Mouse (Mus musculus) MN1 (cell line): Measurements from ENCODE around the gene Spef2.
"Not testable (repeated sequence)": the region's sequence is repeated elsewhere in the genome, so short reads cannot be mapped to it uniquely, and the experiment has no call there.

ENCODE experiments used
- DNase-seq: peaks from one replicate; pipeline ENCODE4 v3.0.0-alpha.2; 2016; ENCODE audit warnings: low spot score

Spef2 gene

GRCm38 (mm10) chr15:9748359-9749102, at the start of gene Spef2:
TSS of gene Spef2 (minus strand) at chr15:9748868.
- DNase-seq: no peak

- no peak for DNase-seq
Measured at GRCm38 (mm10) chr15:9794131-9794530, 45.5 kb upstream of the Spef2 start.

- DNase-seq: no peak
Measured at GRCm38 (mm10) chr15:9788245-9789030, 39.8 kb upstream of the Spef2 start.

- not testable (repeated sequence) for DNase-seq
Measured at GRCm38 (mm10) chr15:9774222-9775142, 25.8 kb upstream of the Spef2 start.

- DNase-seq: no peak
Measured at GRCm38 (mm10) chr15:9768184-9768918, 19.7 kb upstream of the Spef2 start.

- no peak for DNase-seq
Measured at GRCm38 (mm10) chr15:9767034-9767433, 18.4 kb upstream of the Spef2 start.

- no peak for DNase-seq
Measured at GRCm38 (mm10) chr15:9750966-9751365, 2.3 kb upstream of the Spef2 start.

GRCm38 (mm10) chr15:9747410-9748104, 1.1 kb downstream of the Spef2 start:
- no peak for DNase-seq

GRCm38 (mm10) chr15:9742172-9742571, 6.5 kb downstream of the Spef2 start:
- DNase-seq: no peak

- DNase-seq: no peak
Measured at GRCm38 (mm10) chr15:9714574-9715458, 33.9 kb downstream of the Spef2 start.

- DNase-seq: no peak
Measured at GRCm38 (mm10) chr15:9713707-9714106, 35.0 kb downstream of the Spef2 start.

- DNase-seq: no peak
Measured at GRCm38 (mm10) chr15:9710330-9710729, 38.3 kb downstream of the Spef2 start.

GRCm38 (mm10) chr15:9705830-9706450, 42.7 kb downstream of the Spef2 start:
- DNase-seq: no peak

GRCm38 (mm10) chr15:9701845-9702244, 46.8 kb downstream of the Spef2 start:
- DNase-seq: no peak

- DNase-seq: no peak
Measured at GRCm38 (mm10) chr15:9691721-9692120, 56.9 kb downstream of the Spef2 start.

- no peak for DNase-seq
Measured at GRCm38 (mm10) chr15:9690845-9691244, 57.8 kb downstream of the Spef2 start.

GRCm38 (mm10) chr15:9690436-9690835, 58.2 kb downstream of the Spef2 start:
- DNase-seq: no peak

- DNase-seq: no peak
Measured at GRCm38 (mm10) chr15:9683485-9683884, 65.2 kb downstream of the Spef2 start.

GRCm38 (mm10) chr15:9677343-9678036, 71.2 kb downstream of the Spef2 start:
- no peak for DNase-seq
